Mouse (Mus musculus) thymus, adult 2 months (tissue): Measurements from ENCODE around the gene Olfr1424.

Source experiments
- CTCF ChIP-seq: fragments of 200-500 bp; IDR thresholded peaks from 2 replicates; pipeline ENCODE4 v1.5.1; 2012; ENCODE audit warnings: mild to moderate bottlenecking, control low read depth, low read length, moderate library complexity, borderline replicate concordance; ENCODE audit not compliant: control insufficient read depth, poor library complexity, insufficient read depth; ENCODE audit errors: extremely low read depth
- POLR2A ChIP-seq: fragments of 200-500 bp; IDR thresholded peaks from 2 replicates; pipeline ENCODE4 v1.6.1; 2012; ENCODE audit warnings: mild to moderate bottlenecking, low read length, control low read depth, moderate library complexity; ENCODE audit not compliant: control insufficient read depth, poor library complexity, insufficient read depth; ENCODE audit errors: extremely low read depth

- no peak for TF ChIP-seq CTCF
- no peak for TF ChIP-seq POLR2A
Observed at GRCm38 (mm10) chr19:12041217-12041616, 21.3 kb downstream of the Olfr1424 start, which contains the start of gene Olfr1423.
